Mouse (Mus musculus): ENCODE measurements at regions not wholly inside any gene's neighbourhood (a gene's known extent, or its start where the extent isn't known, plus 50 kb on each side); places are given as distances from the start of the nearest gene placed in this dataset.
A peak's percentile ranks its signal among the peaks of the same experiment; 100 is the strongest.
"Not testable (repeated sequence)": the region's sequence is repeated elsewhere in the genome, so short reads cannot be mapped to it uniquely, and the experiment has no call there.

GRCm38 (mm10) chr17:26335551-26335950, 79.1 kb upstream of the Neurl1b start:
- DNase-seq (ENCODE audit: low spot score): no peak

- no peak for DNase-seq (ENCODE audit: low spot score)
These were observed 78.6 kb upstream of the Neurl1b start for GRCm38 (mm10) chr17:26336011-26336410.

GRCm38 (mm10) chr17:26337106-26337505, 77.5 kb upstream of the Neurl1b start:
- DNase-seq (ENCODE audit: low spot score): no peak

- not testable (repeated sequence) for DNase-seq (ENCODE audit: low spot score)
These were observed 69.2 kb upstream of the Neurl1b start for GRCm38 (mm10) chr17:26345436-26345835.

GRCm38 (mm10) chr17:26348116-26348515, 66.5 kb upstream of the Neurl1b start:
- no peak for DNase-seq (ENCODE audit: low spot score)

GRCm38 (mm10) chr17:26349741-26350140, 64.9 kb upstream of the Neurl1b start:
- no peak for DNase-seq (ENCODE audit: low spot score)

GRCm38 (mm10) chr17:26350216-26350615, 64.4 kb upstream of the Neurl1b start:
- DNase-seq (ENCODE audit: low spot score): no peak

GRCm38 (mm10) chr17:26351991-26352390, 62.6 kb upstream of the Neurl1b start:
- DNase-seq (ENCODE audit: low spot score): no peak

GRCm38 (mm10) chr17:26352712-26353111, 61.9 kb upstream of the Neurl1b start:
- no peak for DNase-seq (ENCODE audit: low spot score)

GRCm38 (mm10) chr17:26354431-26354830, 60.2 kb upstream of the Neurl1b start:
- DNase-seq (ENCODE audit: low spot score): no peak

GRCm38 (mm10) chr17:26355301-26355700, 59.3 kb upstream of the Neurl1b start:
- DNase-seq (ENCODE audit: low spot score): no peak

- DNase-seq (ENCODE audit: low spot score): no peak
These were observed 57.7 kb upstream of the Neurl1b start for GRCm38 (mm10) chr17:26356906-26357305.

- DNase-seq (ENCODE audit: low spot score): no peak
These were observed 56.8 kb upstream of the Neurl1b start for GRCm38 (mm10) chr17:26357784-26358183.

GRCm38 (mm10) chr17:26360711-26361110, 53.9 kb upstream of the Neurl1b start:
- DNase-seq (ENCODE audit: low spot score): no peak

- no peak for DNase-seq (ENCODE audit: low spot score)
These were observed 53.2 kb upstream of the Neurl1b start for GRCm38 (mm10) chr17:26361420-26361819.

GRCm38 (mm10) chr17:26361992-26362391, 52.6 kb upstream of the Neurl1b start:
- no peak for DNase-seq (ENCODE audit: low spot score)

GRCm38 (mm10) chr17:26362586-26363361, 51.9 kb upstream of the Neurl1b start:
- no peak for DNase-seq (ENCODE audit: low spot score)

- DNase-seq (ENCODE audit: low spot score): peak; percentile 17
These were observed 50.6 kb upstream of the Neurl1b start for GRCm38 (mm10) chr17:26363853-26364532.
